Mouse (Mus musculus) embryonic facial prominence, embryonic 11.5 days (tissue): ENCODE measurements around the gene Btbd2. TPM values are rescaled to one million over a fixed set of nuclear protein-coding genes. Genes with fewer than 3 reads are reported as not detected.
A peak's percentile ranks its signal among the peaks of the same experiment; 100 is the strongest.
"Not testable (repeated sequence)": the region's sequence is repeated elsewhere in the genome, so short reads cannot be mapped to it uniquely, and the experiment has no call there.

Experiments used
- ATAC-seq: fragments of 200-750 bp; cut with Nextera tagmentation; replicated peaks from 2 replicates; pipeline ENCODE4 v1.8.0; 2017; ENCODE audit warnings: low read depth; ENCODE audit not compliant: insufficient number of reproducible peaks, low FRiP score, low TSS enrichment
- DNase-seq: peaks from one replicate; pipeline ENCODE4 v3.0.0-alpha.2; 2015; ENCODE audit warnings: low spot score
- H3K27ac ChIP-seq: fragments of 300-500 bp; sonication (generic); replicated peaks from 2 replicates; pipeline ENCODE4 v1.5.1; 2014; ENCODE audit warnings: mild to moderate bottlenecking, low read depth, low read length, control low read depth
- H3K27me3 ChIP-seq: fragments of 300-500 bp; sonication (generic); 2 replicates; pipeline ENCODE4 v1.6.1; 2014; ENCODE audit warnings: mild to moderate bottlenecking, low read length, moderate library complexity, mixed read lengths; ENCODE audit not compliant: control insufficient read depth, insufficient read depth
- H3K36me3 ChIP-seq: fragments of 300-500 bp; sonication (generic); replicated peaks from 2 replicates; pipeline ENCODE4 v1.6.1; 2014; ENCODE audit warnings: low read depth, mild to moderate bottlenecking, low read length, moderate library complexity, mixed read lengths; ENCODE audit not compliant: control insufficient read depth, insufficient read depth
- H3K4me1 ChIP-seq: fragments of 300-500 bp; sonication (generic); 2 replicates; pipeline ENCODE4 v1.6.1; 2014; ENCODE audit warnings: low read length, mixed read lengths; ENCODE audit not compliant: control insufficient read depth, insufficient read depth
- H3K4me2 ChIP-seq: fragments of 300-500 bp; sonication (generic); 2 replicates; pipeline ENCODE4 v1.6.1; 2014; ENCODE audit warnings: low read depth, mild to moderate bottlenecking, control low read depth, low read length, moderate library complexity
- H3K4me3 ChIP-seq: fragments of 300-500 bp; sonication (generic); 2 replicates; pipeline ENCODE4 v1.5.1; 2014; ENCODE audit warnings: low read depth, low read length, control low read depth
- H3K9ac ChIP-seq: fragments of 300-500 bp; sonication (generic); replicated peaks from 2 replicates; pipeline ENCODE4 v1.6.1; 2014; ENCODE audit warnings: mild to moderate bottlenecking, control low read depth, low read length
- H3K9me3 ChIP-seq: fragments of 300-500 bp; sonication (generic); replicated peaks from 2 replicates; pipeline ENCODE4 v1.6.1; 2016; ENCODE audit warnings: mild to moderate bottlenecking, low read length, inconsistent platforms, mixed read lengths; ENCODE audit not compliant: control insufficient read depth
- WGBS: fragments of 180-500 bp; shearing (Covaris S2); extraction: QIAGEN DNeasy Blood & Tissue Kit; methylation state at CpG from one replicate; pipeline ENCODE4 v1.1.7; 2014; 5-methylcytosine and 5-hydroxymethylcytosine counted together
- polyA plus RNA-seq: library from polyadenylated mRNA; unstranded; fragments of >200 nt; fragmentation: Nextera tagmentation; extraction: Ambion mirVana; gene quantifications from 2 replicates; pipeline ENCODE4 v1.2.1, GENCODE M21; 2014

The Btbd2 gene
- polyA plus RNA-seq, 1 experiment from 2014 or later, result 56.3 TPM

DNA sequence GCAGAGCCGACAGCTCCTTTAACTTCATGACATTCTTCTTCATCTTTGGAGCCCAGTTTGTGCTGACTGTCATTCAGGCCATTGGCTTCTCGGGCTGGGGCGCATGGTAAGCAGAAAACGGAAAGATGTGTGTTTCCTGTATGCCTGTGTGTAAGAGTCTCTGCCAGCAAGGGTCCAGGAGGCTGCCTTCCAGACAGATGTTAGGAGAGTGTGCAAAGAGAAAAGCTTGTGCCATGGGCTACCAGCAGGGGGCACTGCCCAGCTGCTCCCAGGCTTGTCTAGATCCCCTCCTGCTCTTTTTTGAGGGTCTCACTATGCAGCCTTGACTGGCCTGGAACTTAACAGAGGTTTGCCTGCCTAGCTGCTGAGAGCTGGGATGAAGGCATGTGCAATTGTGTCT, 45.8 kb downstream of the Btbd2 start:
- peaks cover 12% of the 10 kb centered on the region for H3K36me3 ChIP-seq

DNA sequence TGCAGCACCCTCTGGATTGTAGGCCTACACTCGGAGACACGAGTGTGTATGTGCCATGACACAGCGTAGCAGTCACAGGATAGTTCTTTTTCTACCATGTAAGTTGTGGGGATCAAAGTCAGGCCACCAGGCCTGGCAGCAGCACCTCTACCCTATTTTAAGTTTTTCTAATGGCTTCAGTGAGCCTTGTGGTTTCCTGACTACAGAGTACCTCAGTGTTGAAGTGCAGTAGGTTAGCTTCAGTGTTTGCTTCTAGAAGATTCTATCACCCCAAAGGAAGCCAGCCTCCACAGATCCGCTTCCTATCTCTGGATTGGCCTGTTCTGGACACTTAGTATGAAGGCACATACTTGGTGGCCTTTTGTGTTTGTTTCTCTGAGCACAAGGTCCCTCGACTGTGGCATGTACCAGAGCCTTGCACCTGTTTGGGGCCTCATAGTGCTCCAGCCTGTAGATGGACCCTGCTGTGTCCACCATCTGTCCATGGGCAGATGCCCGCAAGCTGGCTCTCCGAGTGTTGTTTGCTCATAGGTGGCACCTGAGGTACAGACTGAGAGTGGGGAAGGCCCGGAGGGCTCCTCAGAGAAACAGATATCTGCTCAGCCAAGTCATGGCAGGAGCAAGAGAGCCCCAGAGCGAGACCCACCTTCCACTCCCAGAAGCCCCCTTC, 46.6 kb downstream of the Btbd2 start:
- Histone ChIP-seq H3K9ac (no peak overlapping the region), H3K27ac (no peak overlapping the region), H3K27me3 (no peaks in the 10 kb centered on the region), H3K4me1 (no peaks in the 10 kb centered on the region), H3K4me3 (no peak overlapping the region), H3K9me3 (no peaks in the 10 kb centered on the region), H3K4me2 (no peak overlapping the region), H3K36me3 (peaks cover 12% of the 10 kb centered on the region)
- ATAC-seq (no peak), DNase-seq (no peak)
- 92% methylated on average over 9 of the region's 9 CpGs for WGBS

More for the DNA sequence above, 45.8 kb downstream of the Btbd2 start:
- WGBS, result 75% methylated on average over 4 of the region's 4 CpGs
- H3K9me3 ChIP-seq, result no peaks in the 10 kb centered on the region
- H3K9ac ChIP-seq, result no peak overlapping the region; the same call in 1 of the 2 replicates
- no peak overlapping the region for H3K4me3 ChIP-seq
- H3K27ac ChIP-seq, result 0 out of 2 replicates have a peak overlapping the region, but pooled peaks have one; percentile 11
- no peaks in the 10 kb centered on the region for H3K4me1 ChIP-seq
- no peak overlapping the region for H3K4me2 ChIP-seq
- H3K27me3 ChIP-seq, result no peaks in the 10 kb centered on the region
- ATAC-seq (no peak), DNase-seq (peak; percentile 63)

DNA sequence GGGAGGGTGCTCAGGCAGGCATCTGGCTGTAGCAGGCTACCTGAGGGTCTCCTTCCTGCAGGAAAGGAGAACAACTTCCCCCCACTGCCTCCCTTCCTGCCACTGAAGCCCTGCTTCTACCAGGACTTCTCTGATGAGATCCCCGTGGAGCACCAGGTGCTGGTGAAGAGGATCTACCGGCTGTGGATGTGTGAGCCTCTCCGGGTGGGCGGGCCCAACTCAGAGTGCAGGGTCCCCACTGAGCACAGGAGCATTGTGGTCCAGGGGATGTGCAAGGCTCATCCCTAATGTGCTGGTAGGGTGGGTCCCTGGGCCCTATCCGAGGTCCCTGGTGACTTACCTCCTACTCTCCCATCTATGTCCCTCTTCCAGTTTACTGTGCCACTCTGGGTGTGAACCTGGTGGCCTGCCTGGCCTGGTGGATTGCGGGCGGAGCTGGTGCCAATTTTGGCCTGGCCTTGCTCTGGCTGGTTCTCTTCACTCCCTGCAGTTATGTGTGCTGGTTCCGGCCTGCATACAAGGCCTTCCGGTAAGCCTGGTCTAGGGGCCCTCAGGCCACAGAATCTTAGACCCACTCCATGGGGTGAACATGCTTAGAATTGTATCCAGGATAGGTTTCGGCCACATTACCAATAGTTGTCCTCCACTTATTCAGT, 47.5 kb downstream of the Btbd2 start:
- no peak overlapping the region for H3K9ac ChIP-seq
- H3K4me3 ChIP-seq, result no peak overlapping the region
- H3K4me1 ChIP-seq, result no peaks in the 10 kb centered on the region
- WGBS, result 94% methylated on average over 10 of the region's 10 CpGs
- no peak overlapping the region for H3K4me2 ChIP-seq
- no peaks in the 10 kb centered on the region for H3K27me3 ChIP-seq
- ATAC-seq (no peak), DNase-seq (no peak)
- H3K27ac ChIP-seq, result no peak overlapping the region
- peaks cover 12% of the 10 kb centered on the region for H3K36me3 ChIP-seq
- no peaks in the 10 kb centered on the region for H3K9me3 ChIP-seq

DNA sequence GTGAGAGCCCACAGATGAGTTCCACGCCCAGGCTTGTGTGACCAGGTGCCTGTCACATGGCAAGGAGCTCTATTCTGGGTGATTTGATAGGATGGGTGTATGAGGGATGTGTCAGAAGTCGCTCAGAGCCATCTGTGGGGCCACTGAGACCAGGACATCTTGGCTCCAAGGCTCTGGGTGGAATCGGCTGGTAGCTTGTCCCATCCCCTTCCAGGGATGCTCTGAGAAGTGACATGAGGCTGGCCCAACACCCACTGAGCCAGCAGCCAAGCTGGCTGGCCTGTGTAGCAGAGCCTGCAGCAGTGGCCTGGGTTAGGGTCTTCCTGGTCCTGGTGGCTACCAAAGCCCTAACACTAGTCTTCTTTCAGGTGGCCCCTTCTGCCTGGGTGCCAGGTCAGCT, 48.4 kb downstream of the Btbd2 start:
- H3K4me1 ChIP-seq, result peaks cover 7% of the 10 kb centered on the region
- no peak overlapping the region for H3K4me3 ChIP-seq
- no peaks in the 10 kb centered on the region for H3K27me3 ChIP-seq
- H3K27ac ChIP-seq, result no peak overlapping the region
- H3K36me3 ChIP-seq, result peaks cover 12% of the 10 kb centered on the region
- no peak overlapping the region for H3K4me2 ChIP-seq
- DNase-seq, result no peak
- no peak overlapping the region for H3K9ac ChIP-seq
- 88% methylated on average over 3 of the region's 3 CpGs for WGBS
- no peak for ATAC-seq
- no peaks in the 10 kb centered on the region for H3K9me3 ChIP-seq

DNA sequence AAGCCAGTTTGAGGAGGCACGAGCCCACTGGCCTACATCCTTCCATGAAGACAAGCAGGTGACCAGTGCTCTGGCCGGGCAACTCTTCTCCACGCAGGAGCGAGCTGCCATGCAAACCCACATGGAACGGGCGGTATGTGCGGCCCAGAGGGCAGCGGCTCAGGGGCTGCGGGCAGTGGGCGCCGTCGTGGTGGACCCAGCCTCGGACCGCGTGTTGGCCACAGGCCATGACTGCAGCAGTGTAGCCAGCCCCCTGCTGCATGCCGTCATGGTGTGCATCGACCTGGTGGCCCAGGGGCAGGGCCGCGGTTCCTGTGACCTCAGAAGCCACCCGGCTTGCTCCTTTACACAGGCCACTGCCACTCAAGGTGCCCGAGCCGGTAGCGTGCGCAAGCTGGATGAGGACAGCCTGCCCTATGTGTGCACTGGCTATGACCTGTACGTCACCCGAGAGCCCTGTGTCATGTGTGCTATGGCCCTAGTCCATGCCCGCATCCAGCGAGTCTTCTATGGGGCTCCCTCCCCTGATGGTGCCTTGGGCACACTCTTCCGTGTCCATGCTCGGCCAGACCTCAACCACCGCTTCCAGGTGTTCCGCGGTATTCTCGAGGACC, 50.0 kb downstream of the Btbd2 start:
- ATAC-seq (no peak), DNase-seq (no peak)
- no peaks in the 10 kb centered on the region for H3K9me3 ChIP-seq
- no peak overlapping the region for H3K9ac ChIP-seq
- H3K4me1 ChIP-seq, result peaks cover 7% of the 10 kb centered on the region
- peaks cover 7% of the 10 kb centered on the region for H3K36me3 ChIP-seq
- H3K27me3 ChIP-seq, result no peaks in the 10 kb centered on the region
- H3K4me2 ChIP-seq, result no peak overlapping the region
- no peak overlapping the region for H3K4me3 ChIP-seq
- WGBS, result 95% methylated on average over 34 of the region's 34 CpGs
- no peak overlapping the region for H3K27ac ChIP-seq

DNA sequence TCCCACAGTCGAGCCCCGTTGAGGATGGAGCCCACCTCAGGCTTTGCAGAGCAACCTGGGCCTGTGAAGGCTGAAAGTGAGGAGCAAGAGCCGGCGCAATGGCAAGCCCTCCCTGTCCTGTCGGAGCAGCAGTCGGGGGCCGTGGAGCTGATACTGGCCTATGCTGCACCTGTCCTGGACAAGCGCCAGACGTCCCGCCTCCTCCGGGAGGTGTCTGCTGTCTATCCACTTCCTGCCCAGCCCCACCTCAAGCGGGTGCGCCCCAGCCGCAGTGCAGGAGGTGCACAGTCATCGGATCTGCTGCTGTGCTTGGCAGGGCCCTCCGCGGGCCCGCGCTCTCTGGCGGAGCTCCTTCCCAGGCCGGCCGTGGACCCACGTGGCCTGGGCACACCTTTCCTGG, 50.6 kb downstream of the Btbd2 start:
- Histone ChIP-seq H3K9ac (no peak overlapping the region), H3K27me3 (no peaks in the 10 kb centered on the region), H3K4me1 (peaks cover 7% of the 10 kb centered on the region), H3K4me3 (no peak overlapping the region), H3K27ac (no peak overlapping the region), H3K36me3 (peaks cover 7% of the 10 kb centered on the region), H3K4me2 (no peak overlapping the region), H3K9me3 (no peaks in the 10 kb centered on the region)
- ATAC-seq, result no peak
- WGBS, result 96% methylated on average over 23 of the region's 23 CpGs
- no peak for DNase-seq

DNA sequence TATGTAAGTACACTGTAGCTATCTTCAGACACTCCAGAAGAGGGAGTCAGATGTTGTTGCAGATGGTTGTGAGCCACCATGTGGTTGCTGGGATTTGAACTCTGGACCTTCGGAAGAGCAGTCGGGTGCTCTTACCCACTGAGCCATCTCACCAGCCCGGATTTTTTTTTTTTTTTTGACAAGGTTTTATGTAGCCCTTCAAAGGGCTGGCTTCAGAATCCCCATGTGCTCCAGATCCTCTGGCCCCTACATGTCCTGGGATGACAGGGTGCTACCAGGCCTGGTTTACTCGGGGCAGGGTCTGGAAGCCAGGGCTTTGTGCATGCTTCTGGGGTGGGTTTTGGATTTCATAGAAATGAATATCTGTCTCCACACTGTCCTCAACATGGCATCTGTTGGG, 51.1 kb downstream of the Btbd2 start, which contains the start of gene Gm49322:
Gene Gm49322 (plus strand): TSS at position 301 of the 400 bp plus-strand sequence.
- not testable (repeated sequence) for H3K4me1 ChIP-seq, H3K9me3 ChIP-seq, H3K9ac ChIP-seq, DNase-seq, H3K4me3 ChIP-seq, H3K27ac ChIP-seq, H3K36me3 ChIP-seq, H3K4me2 ChIP-seq, H3K27me3 ChIP-seq, ATAC-seq
- WGBS, result 89% methylated on average over 4 of the region's 4 CpGs

DNA sequence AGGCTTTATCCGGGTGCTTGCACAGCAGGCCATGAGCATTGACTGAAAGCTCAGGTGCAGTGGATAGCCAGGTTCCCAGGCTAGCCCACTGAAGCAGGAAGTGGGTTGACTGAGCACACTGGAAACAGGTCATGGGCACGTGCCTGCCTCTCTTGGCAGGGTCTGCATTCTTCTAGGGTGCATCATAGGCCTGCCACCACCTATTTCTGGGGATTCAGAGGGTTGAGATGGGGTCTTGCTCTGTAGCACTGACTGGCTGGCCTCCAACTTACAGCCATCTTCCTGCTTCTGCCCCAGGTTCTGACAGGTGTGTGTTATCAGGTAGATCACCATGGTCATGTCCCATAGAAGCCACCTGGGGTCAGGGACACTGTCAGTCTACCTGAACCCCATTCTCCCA, 51.9 kb downstream of the Btbd2 start:
- Histone ChIP-seq H3K9ac (no peak overlapping the region), H3K4me1 (peaks cover 7% of the 10 kb centered on the region), H3K4me2 (no peak overlapping the region), H3K27ac (no peak overlapping the region), H3K4me3 (no peak overlapping the region), H3K9me3 (no peaks in the 10 kb centered on the region), H3K27me3 (no peaks in the 10 kb centered on the region), H3K36me3 (peaks cover 7% of the 10 kb centered on the region)
- ATAC-seq (no peak), DNase-seq (no peak)
- 93% methylated on average over 2 of the region's 2 CpGs for WGBS
